In the genomic region with DNA sequence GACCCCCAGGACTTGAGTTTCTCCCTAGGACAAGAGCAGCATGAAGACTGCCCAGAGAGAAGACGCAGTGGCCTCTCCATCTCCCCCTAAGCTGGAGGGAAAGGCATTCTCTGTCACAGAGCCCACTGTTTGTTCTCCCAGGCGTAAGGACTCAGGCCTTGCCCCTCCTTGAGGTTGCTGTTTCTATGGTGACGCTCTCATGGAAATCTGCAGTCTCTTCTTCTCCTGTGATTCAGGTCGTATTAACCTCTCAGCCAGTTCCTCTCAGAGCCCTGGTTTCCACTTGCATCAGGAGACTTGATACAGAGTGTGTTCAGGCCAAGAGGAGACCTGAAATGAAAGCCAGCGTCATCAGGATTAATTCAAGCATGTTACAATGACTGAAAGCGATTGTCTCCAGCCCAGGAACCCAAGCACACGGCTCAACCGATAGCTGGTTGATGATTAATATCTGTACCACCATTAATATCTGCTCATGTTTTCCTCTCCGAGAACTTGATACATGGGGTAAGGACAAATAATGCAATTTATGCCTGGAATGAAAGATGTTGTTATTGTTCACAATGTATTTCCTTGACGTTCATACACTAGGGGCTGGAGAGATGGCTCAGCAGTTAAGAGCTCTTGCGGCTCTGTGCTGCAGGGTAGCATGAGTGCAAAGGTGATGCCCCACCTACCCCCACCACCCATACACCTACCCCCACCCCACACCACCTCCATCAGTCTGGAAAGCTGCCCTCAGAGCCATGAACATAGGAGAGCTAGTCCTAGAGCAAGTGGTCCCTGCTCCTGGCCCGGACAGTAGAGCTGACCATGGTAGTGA, we compare ENCODE assay signal across 11 mouse cellular contexts. TPM values are rescaled to one million over a fixed set of nuclear protein-coding genes. Genes with fewer than 3 reads are reported as not detected.
DNase-seq lines count a peak whose midpoint lies in the region; ATAC-seq lines count a peak whose summit lies in the region.
"Had no signal": no experiment of that assay in that cellular context is flagged by ENCODE, and none has a peak within 500 bp of the region (broad histone marks: within the 10 kb centered on the region; RNA-seq: fewer than 3 reads in every experiment).

No protein-coding gene starts in this region.

- H3K27ac ChIP-seq in neural tube, embryonic 11.5 days (ENCODE audit: low read depth, low read length): no peak overlapping the region
- H3K27ac ChIP-seq in midbrain, embryonic 12.5 days (replicated peaks): peak overlapping the region; percentile 78
- no peak overlapping the region for H3K27ac ChIP-seq in liver, embryonic 12.5 days

- no peak overlapping the region for H3K9ac ChIP-seq in neural tube, embryonic 11.5 days (ENCODE audit: low read length)
- H3K9ac ChIP-seq in midbrain, embryonic 12.5 days (replicated peaks): 0 out of 2 replicates have a peak overlapping the region, but pooled peaks have one; percentile 15
- no peak overlapping the region for H3K9ac ChIP-seq in liver, embryonic 12.5 days

- H3K9me3 ChIP-seq in neural tube, embryonic 11.5 days (ENCODE audit: control insufficient read depth, low read length): no peaks in the 10 kb centered on the region
- H3K9me3 ChIP-seq in midbrain, embryonic 12.5 days: no peaks in the 10 kb centered on the region
- no peaks in the 10 kb centered on the region for H3K9me3 ChIP-seq in liver, embryonic 12.5 days (replicated peaks)

- no peak for ATAC-seq in cerebellum, adult (ENCODE audit: insufficient number of reproducible peaks, low FRiP score, low TSS enrichment)
- ATAC-seq in neural tube, embryonic 11.5 days (ENCODE audit: insufficient read depth, low FRiP score, low TSS enrichment): no peak
- no peak for ATAC-seq in midbrain, embryonic 12.5 days (ENCODE audit: low FRiP score, low read depth)
- no peak for ATAC-seq in liver, embryonic 12.5 days

- peak; percentile 77 to 80 for DNase-seq in cerebellum, postnatal 10 days
- peak; percentile 32 for DNase-seq in neural tube, embryonic 11.5 days (ENCODE audit: low spot score)
- no peak for DNase-seq in neural tube, embryonic 10.5 days (ENCODE audit: extremely low spot score, low spot score)
- DNase-seq in heart, postnatal 4 days: no peak
- DNase-seq in spleen, postnatal 36 days (ENCODE audit: low spot score in 2 of 2): no peak
- DNase-seq: adrenal gland, postnatal 36 days; gastrocnemius, postnatal 25 days; right cerebral cortex, postnatal 25 days had no signal

- H3K4me2 ChIP-seq in neural tube, embryonic 11.5 days (ENCODE audit: low read depth): no peak overlapping the region
- H3K4me2 ChIP-seq in midbrain, embryonic 12.5 days (replicated peaks): peak overlapping the region; percentile 24
- no peak overlapping the region for H3K4me2 ChIP-seq in liver, embryonic 12.5 days

- H3K4me3 ChIP-seq in neural tube, embryonic 11.5 days (ENCODE audit: low read depth, low read length): no peak overlapping the region
- H3K4me3 ChIP-seq in midbrain, embryonic 12.5 days: no peak overlapping the region
- H3K4me3 ChIP-seq in liver, embryonic 12.5 days: no peak overlapping the region

- no peaks in the 10 kb centered on the region for H3K36me3 ChIP-seq in neural tube, embryonic 11.5 days (ENCODE audit: control insufficient read depth, insufficient read depth, low read length)
- H3K36me3 ChIP-seq in midbrain, embryonic 12.5 days: no peaks in the 10 kb centered on the region
- H3K36me3 ChIP-seq in liver, embryonic 12.5 days: no peaks in the 10 kb centered on the region

- H3K4me1 ChIP-seq in neural tube, embryonic 11.5 days (ENCODE audit: control insufficient read depth, insufficient read depth, low read length): no peaks in the 10 kb centered on the region
- peaks cover 22% of the 10 kb centered on the region for H3K4me1 ChIP-seq in midbrain, embryonic 12.5 days
- peaks cover 1% of the 10 kb centered on the region; the same call in 1 of the 2 replicates for H3K4me1 ChIP-seq in liver, embryonic 12.5 days

- no peaks in the 10 kb centered on the region for H3K27me3 ChIP-seq in neural tube, embryonic 11.5 days (ENCODE audit: control insufficient read depth, insufficient read depth, low read length)
- H3K27me3 ChIP-seq in midbrain, embryonic 12.5 days: no peaks in the 10 kb centered on the region
- peaks cover 7% of the 10 kb centered on the region; the same call in 1 of the 2 replicates for H3K27me3 ChIP-seq in liver, embryonic 12.5 days (replicated peaks)

- WGBS in neural tube, embryonic 11.5 days: 57% methylated on average over 12 of the region's 12 CpGs
- WGBS in midbrain, embryonic 12.5 days: 45% methylated on average over 12 of the region's 12 CpGs
- 69% methylated on average over 12 of the region's 12 CpGs for WGBS in liver, embryonic 12.5 days (ENCODE audit: insufficient replicate concordance)

RNA-seq across cellular contexts. Expression of a gene that starts 22.0 kb away (rescaled TPM):
- polyA plus RNA-seq in neural tube, embryonic 11.5 days (2014; fragmentation: Nextera tagmentation; extraction: Ambion mirVana): 349 and 359 TPM in 2 replicates
- polyA plus RNA-seq in midbrain, embryonic 12.5 days (2016; fragmentation: Nextera tagmentation; extraction: Ambion mirVana): 351 and 371 TPM in 2 replicates
- 157 TPM in 2 replicates for polyA plus RNA-seq in liver, embryonic 12.5 days (2016; fragmentation: Nextera tagmentation; extraction: Ambion mirVana)
- 10 to 100 TPM; 73.8 to 80.5 TPM for total RNA-seq in heart, postnatal 4 days (2021)

RNA-seq across cellular contexts. Expression of a gene that starts 40.1 kb away (rescaled TPM):
- polyA plus RNA-seq in neural tube, embryonic 11.5 days (2014; fragmentation: Nextera tagmentation; extraction: Ambion mirVana): 196 and 201 TPM in 2 replicates
- 189 and 199 TPM in 2 replicates for polyA plus RNA-seq in midbrain, embryonic 12.5 days (2016; fragmentation: Nextera tagmentation; extraction: Ambion mirVana)
- 91.1 and 98.9 TPM in 2 replicates for polyA plus RNA-seq in liver, embryonic 12.5 days (2016; fragmentation: Nextera tagmentation; extraction: Ambion mirVana)
- 10 to 100 TPM; 81.7 to 88.6 TPM for total RNA-seq in heart, postnatal 4 days (2021)

Comparison
In these comparisons a context has a peak if more than half of its experiments do, and no peak if none do; other contexts are left out.
1. DNase-seq: peak in cerebellum, postnatal 10 days (2 of 2) and neural tube, embryonic 11.5 days (single experiment); none in neural tube, embryonic 10.5 days (single experiment), heart, postnatal 4 days (single experiment) and spleen, postnatal 36 days (0 of 2).